Mouse (Mus musculus): ENCODE measurements around the gene Pde6g. TPM values are rescaled to one million over a fixed set of nuclear protein-coding genes. Genes with fewer than 3 reads are reported as not detected.

Gene Pde6g
- polyA plus RNA-seq (2012; ENCODE audit: low replicate concordance), result 0.13 and 0.58 TPM in 2 replicates

DNA sequence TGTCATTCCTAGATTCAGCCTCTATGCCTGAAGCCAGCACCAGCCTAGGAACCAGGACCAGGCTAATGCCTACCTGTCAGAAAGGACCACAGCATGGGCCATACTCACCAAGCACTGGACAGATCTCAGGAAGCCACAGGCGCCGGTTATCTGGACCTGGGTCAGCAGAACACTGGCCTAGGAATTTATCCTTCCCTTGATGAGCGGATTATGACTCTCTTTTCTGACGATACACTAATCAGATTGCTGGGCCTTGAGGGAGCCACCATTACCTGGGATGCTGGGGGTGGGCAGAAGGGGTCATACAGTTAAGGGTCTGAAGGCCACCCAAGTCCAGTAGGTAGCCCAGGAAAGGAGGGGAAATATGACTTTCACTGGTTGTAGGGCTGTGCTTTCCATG lies at the start of gene Pde6g:
Pde6g (minus strand) TSS at position 195 of the 400 bp plus-strand sequence.

GRCm38 (mm10) chr11:120491317-120492023 lies 38.2 kb upstream of the Pde6g start, which contains the start of gene Slc25a10:
TSS of gene Slc25a10 (plus strand) at chr11:120491840.

DNA sequence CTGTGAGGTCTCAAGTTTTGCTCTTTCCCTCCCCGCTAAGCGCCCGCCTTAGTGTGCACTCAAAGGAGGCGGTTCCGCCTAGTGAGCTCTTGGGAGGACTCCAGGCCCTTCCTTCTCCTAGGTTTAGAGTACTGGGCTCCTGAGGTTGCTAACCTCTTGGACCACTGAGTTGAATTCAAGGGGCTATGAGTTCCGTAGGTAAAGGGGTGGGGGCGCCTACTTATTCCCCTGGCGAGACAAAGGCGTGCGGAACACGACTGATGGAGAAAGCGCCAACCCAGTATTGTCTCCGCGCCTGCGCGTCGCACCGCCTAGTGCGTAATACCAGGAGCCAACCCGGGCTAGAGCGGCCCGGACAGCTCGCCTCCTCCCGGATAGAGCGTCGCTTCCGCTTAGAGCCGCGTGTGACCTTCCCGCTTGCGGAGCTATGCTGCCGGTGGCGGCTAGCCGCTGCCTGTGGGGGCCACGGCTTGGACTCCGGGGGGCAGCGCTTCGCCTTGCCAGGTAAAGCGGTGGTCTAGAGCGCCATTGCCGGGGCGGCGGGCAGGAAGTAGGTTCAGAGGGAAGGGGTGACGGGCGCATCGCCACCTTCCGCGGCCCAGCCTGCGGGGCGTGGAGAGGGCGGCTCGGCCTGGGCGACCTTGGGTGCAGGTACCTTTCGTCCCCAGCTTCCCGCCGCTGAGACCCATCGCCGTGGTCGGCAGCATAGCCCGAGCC lies 31.1 kb upstream of the Pde6g start, which contains the start of gene Mrpl12:
Mrpl12 (plus strand) TSS at position 349 of the 717 bp plus-strand sequence.

GRCm38 (mm10) chr11:120467051-120467735 lies 13.9 kb upstream of the Pde6g start, which contains the start of gene Arl16:
TSS of gene Arl16 (minus strand) at chr11:120467607.

GRCm38 (mm10) chr11:120457772-120458751 lies 4.8 kb upstream of the Pde6g start, which contains the start of the genes Oxld1 and Ccdc137:
TSS of gene Oxld1 (minus strand) at chr11:120458068.
TSS of gene Ccdc137 (plus strand) at chr11:120458115.

GRCm38 (mm10) chr11:120442344-120442743 lies 11.0 kb downstream of the Pde6g start, which contains the start of gene Tspan10:
TSS of gene Tspan10 (plus strand) at chr11:120442644.

GRCm38 (mm10) chr11:120437152-120437856 lies 16.0 kb downstream of the Pde6g start, which contains the start of gene Nploc4:
TSS of gene Nploc4 (minus strand) at chr11:120437708.

Other genes with a start within 250 kb of the Pde6g start
- 3.3 and 4.0 TPM in 2 replicates for gene Bahcc1, start 220.6 kb downstream of the Pde6g start, polyA plus RNA-seq (2012; ENCODE audit: low replicate concordance)
- gene Actg1, start 105.0 kb downstream of the Pde6g start, polyA plus RNA-seq (2012; ENCODE audit: low replicate concordance), result 867 and 988 TPM in 2 replicates
- 0.08 TPM in 1 of 2 replicates, not detected in the other for gene Fscn2, start 92.0 kb downstream of the Pde6g start, polyA plus RNA-seq (2012; ENCODE audit: low replicate concordance)
- 21.3 and 34.2 TPM in 2 replicates for gene Faap100, start 74.7 kb downstream of the Pde6g start, polyA plus RNA-seq (2012; ENCODE audit: low replicate concordance)
- 61.4 and 65.9 TPM in 2 replicates for gene Nploc4, start 15.8 kb downstream of the Pde6g start, polyA plus RNA-seq (2012; ENCODE audit: low replicate concordance)
- gene Tspan10, start 10.9 kb downstream of the Pde6g start, polyA plus RNA-seq (2012; ENCODE audit: low replicate concordance), result 0.07 TPM in 1 of 2 replicates, not detected in the other
- 10.5 and 12.8 TPM in 2 replicates for gene Oxld1, start 4.6 kb upstream of the Pde6g start, polyA plus RNA-seq (2012; ENCODE audit: low replicate concordance)
- 20.5 and 30.8 TPM in 2 replicates for gene Ccdc137, start 4.6 kb upstream of the Pde6g start, polyA plus RNA-seq (2012; ENCODE audit: low replicate concordance)
- gene Arl16, start 14.1 kb upstream of the Pde6g start, polyA plus RNA-seq (2012; ENCODE audit: low replicate concordance), result 27.3 and 31.8 TPM in 2 replicates
- 130 and 185 TPM in 2 replicates for gene Mrpl12, start 31.1 kb upstream of the Pde6g start, polyA plus RNA-seq (2012; ENCODE audit: low replicate concordance)
- 27.5 and 43.7 TPM in 2 replicates for gene Slc25a10, start 38.3 kb upstream of the Pde6g start, polyA plus RNA-seq (2012; ENCODE audit: low replicate concordance)
- gene Gcgr, start 77.2 kb upstream of the Pde6g start, polyA plus RNA-seq (2012; ENCODE audit: low replicate concordance), result not detected in 2 replicates
- 130 and 145 TPM in 2 replicates for gene Mcrip1, start 96.2 kb upstream of the Pde6g start, polyA plus RNA-seq (2012; ENCODE audit: low replicate concordance)
- gene Ppp1r27, start 97.6 kb upstream of the Pde6g start, polyA plus RNA-seq (2012; ENCODE audit: low replicate concordance), result not detected in 2 replicates
- gene P4hb, start 119.8 kb upstream of the Pde6g start, polyA plus RNA-seq (2012; ENCODE audit: low replicate concordance), result 322 and 696 TPM in 2 replicates
- 989 and 1,139 TPM in 2 replicates for gene Arhgdia, start 128.1 kb upstream of the Pde6g start, polyA plus RNA-seq (2012; ENCODE audit: low replicate concordance)
- gene Alyref, start 144.9 kb upstream of the Pde6g start, polyA plus RNA-seq (2012; ENCODE audit: low replicate concordance), result 123 and 133 TPM in 2 replicates
- 30.2 and 93.3 TPM in 2 replicates for gene Anapc11, start 144.9 kb upstream of the Pde6g start, polyA plus RNA-seq (2012; ENCODE audit: low replicate concordance)
- 3.7 and 6.2 TPM in 2 replicates for gene Npb, start 155.0 kb upstream of the Pde6g start, polyA plus RNA-seq (2012; ENCODE audit: low replicate concordance)
- gene Pcyt2, start 164.4 kb upstream of the Pde6g start, polyA plus RNA-seq (2012; ENCODE audit: low replicate concordance), result 62.9 and 99.6 TPM in 2 replicates
- 225 and 508 TPM in 2 replicates for gene Sirt7, start 171.7 kb upstream of the Pde6g start, polyA plus RNA-seq (2012; ENCODE audit: low replicate concordance)
- gene Mafg, start 180.1 kb upstream of the Pde6g start, polyA plus RNA-seq (2012; ENCODE audit: low replicate concordance), result 42.4 and 46.3 TPM in 2 replicates
- 1.2 and 1.3 TPM in 2 replicates for gene Pycr1, start 190.3 kb upstream of the Pde6g start, polyA plus RNA-seq (2012; ENCODE audit: low replicate concordance)
- 0.42 and 1.4 TPM in 2 replicates for gene Myadml2, start 194.7 kb upstream of the Pde6g start, polyA plus RNA-seq (2012; ENCODE audit: low replicate concordance)
- not detected in 2 replicates for gene Notum, start 207.7 kb upstream of the Pde6g start, polyA plus RNA-seq (2012; ENCODE audit: low replicate concordance)
- gene Aspscr1, start 219.5 kb upstream of the Pde6g start, polyA plus RNA-seq (2012; ENCODE audit: low replicate concordance), result 214 and 360 TPM in 2 replicates

Data from hematopoietic multipotent progenitor cell, adult 10-12 weeks (in vitro differentiated cells).